Mouse (Mus musculus): ENCODE results near the gene Popdc2.
A peak's percentile ranks its signal among the peaks of the same experiment; 100 is the strongest.

Popdc2 gene

DNA sequence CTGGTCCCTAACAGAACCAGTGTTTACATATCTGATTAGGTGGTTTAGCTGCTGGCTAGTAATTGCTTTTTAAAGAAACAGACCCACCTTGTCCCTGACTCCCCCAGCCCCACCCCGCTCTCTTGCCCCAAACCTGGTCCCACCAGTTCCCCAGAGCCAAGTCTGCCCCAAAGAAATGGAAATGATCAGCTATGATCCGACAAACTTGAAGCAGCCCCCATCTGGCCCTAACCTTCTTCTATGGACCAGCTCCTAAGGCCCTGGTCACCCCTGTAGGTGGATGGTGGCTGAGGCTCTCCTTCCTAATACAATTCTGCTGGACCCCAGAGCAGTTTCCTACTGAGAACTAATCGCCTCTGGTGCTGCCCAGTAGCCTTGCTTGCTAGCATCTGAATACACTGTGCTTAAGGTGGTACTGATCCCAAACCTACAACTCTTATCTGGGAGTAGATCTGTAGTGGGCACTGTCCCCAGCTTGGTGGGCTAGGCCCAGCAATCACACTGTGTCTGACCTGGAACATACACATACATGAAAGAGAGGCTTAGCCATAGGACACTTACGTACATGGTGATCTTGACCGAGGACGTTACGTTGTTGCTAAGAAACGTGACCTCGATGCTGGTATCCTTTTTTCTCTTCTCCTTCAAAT is 38.4 kb downstream of the Popdc2 start:
- DNase-seq (ENCODE audit: low spot score), result no peak

DNA sequence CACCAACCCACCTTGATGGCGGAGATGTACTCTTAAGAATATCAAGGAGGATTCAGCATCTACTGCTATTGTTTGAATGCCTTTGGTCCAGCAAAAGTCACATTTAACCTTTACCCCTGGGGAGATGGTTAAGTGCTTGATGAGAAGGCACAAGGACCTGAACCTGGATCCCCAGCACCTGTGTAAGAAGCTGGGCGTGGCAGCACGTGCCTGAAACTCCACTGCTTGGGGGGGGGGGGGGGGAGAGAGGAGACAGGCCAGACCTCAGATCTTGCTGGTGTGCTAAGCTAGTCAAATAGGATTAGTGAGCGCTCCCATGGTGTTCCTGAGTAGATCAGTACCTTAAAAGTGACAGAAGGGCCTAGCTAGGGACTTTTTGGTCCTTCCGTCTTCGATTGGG is 39.5 kb downstream of the Popdc2 start:
- DNase-seq (ENCODE audit: low spot score), result no peak

DNA sequence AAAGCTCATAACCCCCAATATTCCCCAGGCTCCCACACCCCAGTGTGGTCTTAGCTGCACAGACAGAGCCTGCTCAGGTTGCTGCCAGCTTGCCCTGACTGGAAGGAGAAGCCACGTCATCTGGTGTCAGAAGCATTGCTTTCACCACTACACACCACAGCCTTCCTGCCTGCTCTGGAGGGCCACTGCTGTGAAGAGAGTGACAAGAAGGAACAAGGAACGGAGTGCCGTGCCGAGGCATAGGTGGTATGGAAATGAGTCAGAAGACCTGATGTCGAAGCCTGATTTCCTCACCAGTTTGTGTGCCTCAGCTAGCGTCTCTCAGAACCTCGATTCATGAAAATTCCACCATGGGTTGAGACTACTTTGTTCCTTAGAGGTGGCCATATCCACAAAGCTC is 41.6 kb downstream of the Popdc2 start:
- DNase-seq (ENCODE audit: low spot score), result peak; percentile 20

DNA sequence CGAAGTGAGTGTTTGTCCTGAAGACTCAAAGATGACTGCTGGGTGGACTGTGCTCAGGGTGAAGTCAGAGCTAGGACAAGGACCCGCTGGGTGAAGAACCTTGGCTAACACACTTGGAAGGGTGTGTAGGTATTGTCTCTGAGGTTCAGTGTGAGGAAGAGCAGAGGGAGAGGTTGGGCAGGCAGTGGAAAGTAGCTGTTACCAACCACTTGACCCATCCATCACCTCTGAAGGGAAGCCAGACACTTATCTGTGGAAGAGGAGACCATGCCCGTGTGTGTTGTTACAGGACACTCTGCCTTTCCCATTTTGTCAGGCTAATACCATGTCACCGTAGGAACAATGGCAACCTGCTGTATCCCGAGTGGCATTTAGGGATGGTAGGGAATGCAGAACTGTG is 44.3 kb downstream of the Popdc2 start:
- no peak for DNase-seq (ENCODE audit: low spot score)

DNA sequence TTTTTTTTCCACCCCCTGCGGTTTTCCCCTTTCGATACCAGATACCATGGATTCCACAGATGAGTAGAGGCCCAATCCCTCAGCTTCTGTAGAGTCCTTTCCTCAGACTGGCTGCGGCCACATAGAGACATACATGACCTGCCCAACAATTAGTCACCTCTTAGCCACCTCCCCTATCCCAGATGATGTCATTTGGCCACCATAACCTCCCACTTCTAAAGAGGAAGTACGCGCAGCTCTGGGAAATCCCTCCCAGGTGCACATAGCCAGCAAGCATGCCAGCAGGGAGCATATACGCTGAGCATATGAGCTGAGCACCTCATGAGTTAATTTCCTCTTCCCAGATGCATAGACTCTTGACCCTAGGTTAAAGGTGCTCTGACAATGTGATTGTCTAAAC is 44.7 kb downstream of the Popdc2 start:
- DNase-seq (ENCODE audit: low spot score), result peak; percentile 7

DNA sequence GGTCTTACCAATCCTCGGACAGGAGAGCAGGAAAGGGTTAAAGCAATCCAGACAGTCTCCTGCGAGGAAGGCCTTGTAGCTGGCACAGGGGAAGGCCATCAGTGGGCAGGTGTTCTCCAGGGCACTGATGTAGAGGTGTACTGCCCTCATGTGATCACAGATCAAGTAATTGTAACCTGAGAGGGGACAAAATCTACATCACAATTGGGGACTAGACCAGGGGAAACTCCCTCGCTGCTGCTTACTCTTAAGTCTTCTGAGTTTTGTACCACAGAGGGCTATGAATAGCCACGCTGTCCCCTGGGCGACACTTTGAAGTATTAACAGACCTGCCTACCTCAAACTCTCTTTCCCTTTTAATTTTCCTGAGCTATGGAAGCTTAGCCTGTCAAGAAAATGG is 45.6 kb downstream of the Popdc2 start:
- no peak for DNase-seq (ENCODE audit: low spot score)

DNA sequence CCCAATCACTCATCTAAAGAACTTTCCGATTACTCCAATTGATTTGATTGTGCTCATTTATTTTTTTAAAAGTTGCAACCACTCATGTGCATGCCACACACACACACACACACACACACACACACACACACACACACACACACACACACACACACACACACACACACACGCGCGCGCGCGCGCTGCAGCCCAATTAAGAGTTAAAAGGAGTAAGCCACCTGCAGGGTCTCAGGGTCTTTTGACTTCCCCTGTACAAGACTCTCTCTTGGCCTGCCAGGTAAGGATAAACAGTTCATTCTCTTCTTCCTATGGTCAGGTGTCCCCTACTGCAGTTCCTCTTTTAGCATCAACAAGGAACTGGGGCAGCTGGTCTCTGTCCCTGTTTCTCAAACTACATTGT is 46.4 kb downstream of the Popdc2 start:
- no peak for DNase-seq (ENCODE audit: low spot score)

DNA sequence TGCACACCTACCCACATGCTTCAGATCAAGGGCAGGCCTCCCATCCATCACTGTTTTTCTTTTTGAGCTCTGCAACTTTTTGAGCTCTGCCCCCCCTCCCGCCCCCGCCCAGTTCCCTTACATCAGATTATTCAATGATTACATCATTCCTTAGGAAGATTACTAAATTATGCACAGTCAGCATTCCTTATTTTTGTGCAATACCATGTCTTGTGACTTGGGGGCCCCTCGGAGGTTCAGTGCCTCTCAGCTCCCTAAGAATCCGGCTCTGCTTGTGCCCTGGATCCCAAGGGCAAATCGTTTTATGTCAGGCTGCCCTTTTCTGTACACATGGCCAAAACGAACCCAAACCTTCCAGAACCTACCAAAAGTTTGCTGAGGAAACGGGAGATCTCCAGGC is 52.9 kb downstream of the Popdc2 start:
- no peak for DNase-seq (ENCODE audit: low spot score)

DNA sequence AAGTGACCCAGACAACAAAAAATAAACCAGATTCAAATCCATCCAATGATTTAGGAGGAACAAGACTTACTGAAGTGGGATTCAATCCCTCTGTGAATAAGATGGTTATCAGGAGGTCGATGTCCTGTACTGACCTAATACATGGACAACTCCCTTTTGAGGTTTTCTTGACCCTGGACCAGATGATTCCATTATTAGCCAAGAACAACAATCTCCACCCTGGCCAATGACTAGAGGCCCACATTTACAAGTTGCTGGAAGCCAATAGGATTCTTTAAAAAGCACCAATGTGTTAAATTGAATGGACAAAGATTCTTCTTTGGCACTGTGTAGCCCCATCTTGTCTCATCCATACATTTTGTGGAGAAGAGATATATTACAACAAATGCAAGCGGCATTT is 63.4 kb downstream of the Popdc2 start:
- DNase-seq (ENCODE audit: low spot score), result no peak

DNA sequence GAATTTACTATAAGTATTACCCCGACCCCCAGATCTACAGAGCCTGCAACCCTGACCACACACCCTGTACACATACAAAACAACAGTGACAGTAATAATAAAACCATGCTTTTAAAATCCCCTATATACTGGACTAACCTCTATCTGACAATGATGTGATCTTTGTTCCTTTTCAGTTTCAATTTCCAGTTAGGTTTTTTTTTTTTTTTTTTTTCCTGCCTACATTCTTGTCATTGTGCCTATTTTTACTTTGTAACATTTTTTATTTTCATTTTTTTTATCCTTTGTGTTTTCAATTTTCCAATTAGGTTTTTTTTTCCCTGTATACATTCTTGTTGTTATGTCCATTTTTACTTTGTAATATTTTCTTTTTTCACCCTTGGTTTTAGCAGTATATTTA is 63.8 kb downstream of the Popdc2 start:
- DNase-seq (ENCODE audit: low spot score), result no peak

Measured in lung, postnatal 25 days (tissue).